Mouse (Mus musculus) small intestine, adult 2 months (tissue): ENCODE data around the gene Tmcc3.

Experiments used
- CTCF ChIP-seq: fragments of 200-500 bp; IDR thresholded peaks from 2 replicates; pipeline ENCODE4 v1.5.1; 2012; ENCODE audit warnings: low read depth, mild to moderate bottlenecking, control low read depth, inconsistent platforms, low read length, moderate library complexity, mixed read lengths; ENCODE audit not compliant: insufficient replicate concordance, insufficient read length; ENCODE audit errors: extremely low read depth
- POLR2A ChIP-seq: fragments of 200-500 bp; IDR thresholded peaks from 2 replicates; pipeline ENCODE4 v1.6.1; 2012; ENCODE audit warnings: low read depth, mild to moderate bottlenecking, control low read depth, inconsistent platforms, low read length, moderate library complexity

DNA sequence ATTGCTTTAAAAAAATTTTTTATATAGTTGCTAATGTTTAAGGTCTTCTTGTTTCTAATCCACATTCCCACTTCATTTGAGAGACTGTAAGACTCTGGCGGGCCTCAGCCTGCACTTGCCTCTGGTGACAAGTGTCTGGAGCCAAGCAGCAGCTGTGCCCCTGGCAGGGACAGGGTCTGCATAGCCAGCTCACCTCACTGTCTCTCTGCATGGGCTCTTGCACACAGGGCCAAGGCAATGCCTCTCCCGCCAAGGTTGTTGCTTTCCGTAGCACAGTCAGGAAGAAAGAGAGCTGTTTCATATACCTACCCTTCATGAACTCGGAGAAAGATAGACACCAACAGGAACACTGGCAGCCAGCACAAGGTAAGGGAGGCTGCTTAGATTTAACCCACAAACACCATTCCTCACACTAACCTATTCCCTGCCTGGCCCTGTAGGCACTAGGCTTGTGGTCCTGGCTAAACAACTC is 300.3 kb downstream of the Tmcc3 start:
- no peak for TF ChIP-seq CTCF
- no peak for TF ChIP-seq POLR2A
